Mouse (Mus musculus) adrenal gland (tissue): ENCODE data around the gene Tpm3.

Experiments used
- intact Hi-C: fragments of 180-260 bp; cut with DNase I; formaldehyde crosslinking; loops from one replicate; pipeline ENCODE4 v1.15.1; 2025
- microRNA-seq, 2 experiments: library from miRNA; unstranded; fragments of <30 nt; microRNA quantifications; one replicate each; pipeline ENCODE4; 2019

Tpm3 gene

DNA sequence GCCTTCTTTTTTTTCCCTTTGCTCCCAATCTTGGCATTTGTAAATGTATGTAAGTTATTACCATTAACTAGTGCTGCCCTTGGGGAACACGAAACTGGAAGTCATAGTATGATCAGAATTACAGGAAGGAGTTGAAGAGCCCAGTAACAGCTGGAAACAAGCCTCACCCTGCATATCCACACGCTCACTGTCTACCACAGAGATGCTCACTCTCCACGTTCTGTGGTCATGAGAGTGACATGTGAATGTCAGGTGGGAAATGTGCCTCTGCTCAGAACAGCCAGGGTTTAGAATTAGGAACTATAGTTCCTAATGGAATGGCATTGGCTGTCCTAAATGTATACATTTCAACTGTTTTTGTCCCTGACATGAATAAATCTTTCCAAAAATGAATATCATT, 60.3 kb downstream of the Tpm3 start:
- intact Hi-C loops = loop anchor here (10.0 kb wide), 1 partner anchor 72 kb away; no protein-coding TSS in a partner anchor

DNA sequence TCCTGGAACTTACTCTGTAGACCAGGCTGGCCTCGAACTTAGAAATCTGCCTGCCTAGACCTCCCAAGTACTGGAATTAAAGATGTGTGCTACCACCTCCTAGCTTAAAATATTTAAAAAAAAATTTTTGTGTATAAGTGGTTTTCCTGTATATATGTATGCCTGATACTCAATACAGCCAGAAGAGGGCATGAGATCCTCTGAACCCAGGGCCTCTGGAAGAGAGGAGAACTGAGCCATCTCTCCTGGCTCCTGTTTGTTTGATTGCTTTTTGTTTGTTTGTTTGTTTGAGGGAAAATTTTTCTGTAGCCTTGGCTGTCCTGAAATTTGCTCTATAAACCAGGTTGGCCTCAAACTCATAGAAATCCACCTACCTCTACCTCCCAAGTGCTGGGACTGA, 60.9 kb downstream of the Tpm3 start:
- intact Hi-C loops = loop anchor here (10.0 kb wide), 1 partner anchor 71 kb away; no protein-coding TSS in a partner anchor

DNA sequence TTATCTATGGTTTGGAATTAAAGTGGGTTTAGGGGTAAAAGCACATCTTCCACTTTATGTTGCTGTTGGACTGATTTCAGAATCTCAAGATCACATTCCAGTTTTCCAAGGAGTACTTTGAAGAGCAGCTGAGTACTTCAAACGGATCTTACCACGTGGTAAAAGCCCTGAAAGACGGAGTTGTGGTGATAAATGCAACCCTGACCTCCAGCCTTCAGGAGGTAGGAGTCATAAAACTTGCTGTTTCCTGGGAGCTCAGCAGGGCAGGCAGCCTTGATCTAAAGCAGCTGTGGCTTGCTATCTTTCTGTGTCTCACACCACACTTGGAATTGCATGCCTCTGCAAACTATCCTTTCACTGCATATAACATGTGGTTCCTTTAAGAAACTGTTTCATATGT, 62.0 kb downstream of the Tpm3 start:
- intact Hi-C loops = loop anchor here (10.0 kb wide), 1 partner anchor 70 kb away; no protein-coding TSS in a partner anchor

DNA sequence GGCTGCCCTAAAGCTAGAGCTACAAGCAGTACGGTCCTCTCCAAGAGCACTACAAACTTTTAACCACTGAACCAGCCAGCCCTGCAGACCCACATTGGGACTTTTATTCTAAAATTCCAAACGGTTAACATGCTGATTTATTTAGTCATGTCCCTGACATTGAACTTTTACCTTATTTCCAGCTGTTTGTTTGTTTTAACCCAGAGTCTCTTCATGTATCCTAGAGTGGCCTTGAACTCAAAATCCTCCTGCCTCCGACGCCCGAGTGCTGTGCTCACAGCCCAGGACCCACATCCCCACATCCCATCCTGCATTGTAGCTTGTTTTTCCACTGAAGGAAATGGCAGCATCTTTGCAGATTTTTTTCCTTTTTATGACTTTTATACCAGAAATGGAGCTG, 62.5 kb downstream of the Tpm3 start:
- intact Hi-C loops = loop anchor here (10.0 kb wide), 1 partner anchor 70 kb away; no protein-coding TSS in a partner anchor

DNA sequence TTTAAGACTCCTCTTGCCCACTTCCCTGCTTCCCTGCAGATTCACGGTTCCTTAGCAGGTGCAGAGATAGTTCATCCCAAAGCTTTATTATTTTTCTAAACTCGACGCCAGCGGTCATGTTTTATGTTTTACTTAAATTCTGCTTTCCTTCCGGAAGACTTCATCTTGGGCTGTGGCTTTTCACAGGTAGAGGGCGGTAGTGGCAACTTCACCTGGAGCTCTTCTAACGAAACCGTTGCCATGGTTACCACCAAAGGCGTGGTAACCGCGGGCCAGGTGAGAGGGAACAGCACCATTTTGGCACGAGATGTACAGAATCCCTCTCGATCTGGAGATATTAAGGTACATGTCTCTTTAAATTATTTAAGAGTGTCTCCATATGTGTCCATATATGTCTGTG, 64.2 kb downstream of the Tpm3 start:
- intact Hi-C loops = loop anchor here (10.0 kb wide), 1 partner anchor 68 kb away; no protein-coding TSS in a partner anchor

DNA sequence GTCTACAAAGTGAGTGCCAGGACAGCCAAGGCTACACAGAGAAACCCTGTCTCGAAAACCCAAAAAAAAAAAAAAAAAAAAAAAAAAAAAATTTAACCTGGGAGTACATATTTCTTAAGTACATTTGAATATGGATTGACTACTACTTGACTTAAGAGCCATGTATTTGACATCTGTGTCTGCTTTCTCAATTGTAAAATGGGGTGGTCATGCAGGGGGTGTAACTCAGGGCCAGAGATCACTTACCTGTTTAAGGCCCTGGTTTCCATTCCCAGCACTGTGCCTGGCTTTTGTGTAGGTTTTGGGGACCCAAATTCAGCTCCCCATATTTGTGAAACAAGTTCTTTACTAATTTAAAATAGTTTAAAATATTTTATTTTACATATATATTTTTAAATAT, 65.2 kb downstream of the Tpm3 start:
- intact Hi-C loops = loop anchor here (10.0 kb wide), 1 partner anchor 67 kb away; no protein-coding TSS in a partner anchor

DNA sequence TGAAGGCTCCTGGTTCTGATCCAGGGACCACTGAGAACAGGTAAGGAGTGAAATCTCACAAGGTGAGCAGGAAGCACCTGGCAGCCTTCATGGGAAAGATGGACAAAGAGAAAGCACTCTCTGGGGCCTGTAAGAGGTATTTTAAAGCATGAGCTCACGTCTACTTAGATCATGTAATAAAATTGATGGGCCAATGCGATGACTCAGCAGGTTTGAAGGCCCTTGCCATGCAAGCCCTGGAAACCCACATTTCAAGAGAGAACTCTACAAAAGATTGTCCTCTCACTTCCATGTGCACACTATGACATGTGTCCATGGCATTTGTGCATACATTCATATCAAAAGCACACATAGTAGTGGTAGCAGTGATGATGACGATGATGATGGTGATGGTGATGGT, 67.5 kb downstream of the Tpm3 start:
- intact Hi-C loops = loop anchor here (10.0 kb wide), 1 partner anchor 65 kb away; no protein-coding TSS in a partner anchor

DNA sequence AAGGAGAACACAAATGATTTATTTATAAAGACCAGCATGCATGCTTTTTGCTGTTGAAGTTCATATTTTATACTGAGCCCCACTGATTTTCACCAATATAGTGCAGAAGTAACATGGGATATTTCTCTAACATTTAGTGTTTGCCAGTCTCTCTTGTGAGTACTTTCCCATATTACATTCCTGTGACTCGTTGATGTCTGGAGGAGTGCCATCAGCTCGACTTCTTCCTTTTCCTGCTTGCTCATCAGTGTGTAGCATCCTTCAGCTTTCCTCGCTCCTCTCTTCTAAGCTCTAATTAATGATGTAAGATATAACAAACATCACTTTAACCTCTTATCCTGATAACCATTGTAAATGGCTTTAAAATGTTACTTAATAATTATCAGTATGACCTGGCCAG, 73.0 kb downstream of the Tpm3 start:
- intact Hi-C loops = no loop called here

DNA sequence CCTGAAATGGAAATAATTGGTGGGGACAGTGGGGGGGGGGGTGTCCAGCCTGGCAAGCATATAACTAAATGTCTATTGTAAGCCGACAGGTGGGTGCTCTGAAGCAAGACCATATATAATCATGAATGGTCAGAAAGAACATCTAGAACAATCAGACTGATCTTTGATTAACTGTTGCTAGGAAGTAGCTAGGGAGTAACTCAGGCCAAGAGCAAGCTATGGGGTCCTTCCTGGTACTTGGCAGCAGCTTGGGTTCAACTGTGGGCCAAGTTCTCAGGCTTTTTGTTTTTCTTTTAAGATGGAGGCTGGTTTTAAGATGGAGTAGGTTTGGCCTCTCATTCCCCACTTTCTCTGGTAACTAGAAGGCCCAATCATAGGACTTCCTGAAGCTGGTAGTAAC, 74.2 kb downstream of the Tpm3 start:
- intact Hi-C loops = no loop called here

Small RNA genes within 50 kb of the gene (microRNA-seq; reads per million reads assigned to microRNA genes)
- gene Mir190b = 10.8 to 11.5 reads per million in 2 experiments
